8 mouse cellular contexts compared by ENCODE assay signal in genomic region chr10:57485908-57486541, GRCm38 (mm10). TPM values are rescaled to one million over a fixed set of nuclear protein-coding genes. Genes with fewer than 3 reads are reported as not detected.
DNase-seq lines count a peak whose midpoint lies in the region; ATAC-seq and TF ChIP-seq lines count a peak whose summit lies in the region.

Gene Hsf2, plus strand, starts transcription at chr10:57486385.

- no peaks in the 10 kb centered on the region for H3K36me3 ChIP-seq in E14TG2a.4 (ENCODE audit: insufficient read depth, low read length)
- H3K36me3 ChIP-seq in forebrain, embryonic 12.5 days (replicated peaks), result peaks cover 5% of the 10 kb centered on the region; the same call in 1 of the 2 replicates
- no peaks in the 10 kb centered on the region for H3K36me3 ChIP-seq in heart, postnatal 0 days (replicated peaks; ENCODE audit: control insufficient read depth, insufficient read depth, low read length)
- H3K36me3 ChIP-seq in liver, embryonic 16.5 days (ENCODE audit: control insufficient read depth, insufficient read depth), result no peaks in the 10 kb centered on the region
- H3K36me3 ChIP-seq in neural tube, embryonic 13.5 days, result no peaks in the 10 kb centered on the region
- H3K36me3 ChIP-seq in testis, adult 2 months (ENCODE audit: control insufficient read depth, insufficient read depth, low read length), result no peaks in the 10 kb centered on the region

- no peak for TF ChIP-seq EP300 in heart, postnatal 0 days (IDR thresholded peaks at IDR 0.05; ENCODE audit: low read depth)

- WGBS in forebrain, embryonic 12.5 days, result under 1% methylated on average over 52 of the region's 52 CpGs
- 1% methylated on average over 44 of the region's 52 CpGs for WGBS in heart, postnatal 0 days
- 1% methylated on average over 37 of the region's 52 CpGs for WGBS in liver, embryonic 16.5 days (ENCODE audit: insufficient replicate concordance)
- WGBS in neural tube, embryonic 13.5 days, result 1% methylated on average over 52 of the region's 52 CpGs

- peaks cover 48% of the 10 kb centered on the region for H3K4me1 ChIP-seq in E14TG2a.4 (replicated peaks; ENCODE audit: low read depth, low read length)
- peaks cover 18% of the 10 kb centered on the region for H3K4me1 ChIP-seq in forebrain, embryonic 12.5 days
- peaks cover 13% of the 10 kb centered on the region; the same call in 1 of the 2 replicates for H3K4me1 ChIP-seq in heart, postnatal 0 days (ENCODE audit: control insufficient read depth, insufficient read depth)
- peaks cover 2% of the 10 kb centered on the region for H3K4me1 ChIP-seq in liver, embryonic 16.5 days (ENCODE audit: control insufficient read depth, low read depth, low read length)
- H3K4me1 ChIP-seq in neural tube, embryonic 13.5 days (replicated peaks), result peaks cover 30% of the 10 kb centered on the region
- peaks cover 2% of the 10 kb centered on the region; the same call in 1 of the 2 replicates for H3K4me1 ChIP-seq in testis, adult 2 months (ENCODE audit: control insufficient read depth, insufficient read depth, low read length)

- H3K4me3 ChIP-seq in E14TG2a.4 (replicated peaks; ENCODE audit: low read length), result peak within 1 kb of the TSS; percentile 93
- peak within 1 kb of the TSS; percentile 96 for H3K4me3 ChIP-seq in forebrain, embryonic 12.5 days (replicated peaks)
- H3K4me3 ChIP-seq in heart, postnatal 0 days (ENCODE audit: low read depth, low read length), result peak within 1 kb of the TSS; percentile 99
- peak within 1 kb of the TSS; percentile 81 for H3K4me3 ChIP-seq in liver, embryonic 16.5 days (ENCODE audit: low read depth, low read length)
- peak within 1 kb of the TSS; percentile 88 for H3K4me3 ChIP-seq in neural tube, embryonic 13.5 days
- peak within 1 kb of the TSS; percentile 69 for H3K4me3 ChIP-seq in testis, adult 2 months (ENCODE audit: control insufficient read depth, low read depth, low read length)

- ATAC-seq in forebrain, embryonic 12.5 days (ENCODE audit: low FRiP score), result peak; percentile 99
- ATAC-seq in heart, postnatal 0 days (ENCODE audit: insufficient read depth, low read depth), result peak; percentile 100
- ATAC-seq in liver, embryonic 16.5 days (ENCODE audit: low read depth), result peak; percentile 99
- ATAC-seq in neural tube, embryonic 13.5 days (ENCODE audit: low read depth), result peak; percentile 100

- no peak for TF ChIP-seq CTCF in E14TG2a.4 (conservative IDR thresholded peaks at IDR 0.05; ENCODE audit: low read length)
- TF ChIP-seq CTCF in heart, postnatal 0 days (IDR thresholded peaks at IDR 0.05; ENCODE audit: low read depth), result no peak
- no peak for TF ChIP-seq CTCF in testis, adult 2 months (IDR thresholded peaks at IDR 0.05; ENCODE audit: control insufficient read depth, insufficient read depth, insufficient replicate concordance, low read depth, low read length)

- peak within 1 kb of the TSS; percentile 56 for H3K4me2 ChIP-seq in forebrain, embryonic 12.5 days
- H3K4me2 ChIP-seq in heart, postnatal 0 days (ENCODE audit: low read depth, low read length), result peak within 1 kb of the TSS; percentile 77
- H3K4me2 ChIP-seq in liver, embryonic 16.5 days (ENCODE audit: low read depth, low read length), result peak within 1 kb of the TSS; percentile 94
- H3K4me2 ChIP-seq in neural tube, embryonic 13.5 days, result peak within 1 kb of the TSS; percentile 77

- no peaks in the 10 kb centered on the region for H3K9me3 ChIP-seq in E14TG2a.4 (ENCODE audit: low read length)
- H3K9me3 ChIP-seq in forebrain, embryonic 12.5 days, result no peaks in the 10 kb centered on the region
- H3K9me3 ChIP-seq in heart, postnatal 0 days (replicated peaks; ENCODE audit: control insufficient read depth, low read length), result no peaks in the 10 kb centered on the region
- no peaks in the 10 kb centered on the region for H3K9me3 ChIP-seq in liver, embryonic 16.5 days (replicated peaks; ENCODE audit: control insufficient read depth, low read length)
- H3K9me3 ChIP-seq in neural tube, embryonic 13.5 days, result no peaks in the 10 kb centered on the region

- TF ChIP-seq POLR2A in testis, adult 2 months (IDR thresholded peaks at IDR 0.05; ENCODE audit: control insufficient read depth, low read depth, low read length), result peak; percentile 48; the same call in 1 of the 2 replicates

- H3K9ac ChIP-seq in forebrain, embryonic 12.5 days, result peak within 1 kb of the TSS; percentile 98
- peak within 1 kb of the TSS; percentile 98 for H3K9ac ChIP-seq in heart, postnatal 0 days (replicated peaks; ENCODE audit: low read depth, low read length)
- peak within 1 kb of the TSS; percentile 80 for H3K9ac ChIP-seq in liver, embryonic 16.5 days (ENCODE audit: low read depth, low read length)
- peak within 1 kb of the TSS; percentile 98 for H3K9ac ChIP-seq in neural tube, embryonic 13.5 days

- peak; percentile 83 for DNase-seq in c-Kit-positive CD71-positive TER-119-positive erythroid progenitor cells, embryonic 14.5 days (ENCODE audit: low spot score)
- peak; percentile 96 for DNase-seq in heart, postnatal 0 days (ENCODE audit: low spot score)
- DNase-seq in kidney, postnatal 4 days, result peak; percentile 96 to 98

- no peaks in the 10 kb centered on the region for H3K27me3 ChIP-seq in E14TG2a.4 (ENCODE audit: insufficient read depth, low read length)
- H3K27me3 ChIP-seq in forebrain, embryonic 12.5 days, result 0 out of 2 replicates have a peak, but pooled peaks cover 4% of the 10 kb centered on the region
- H3K27me3 ChIP-seq in heart, postnatal 0 days (ENCODE audit: control insufficient read depth, insufficient read depth, low read length), result no peaks in the 10 kb centered on the region
- H3K27me3 ChIP-seq in liver, embryonic 16.5 days (ENCODE audit: control insufficient read depth, insufficient read depth, low read depth, low read length), result no peaks in the 10 kb centered on the region
- H3K27me3 ChIP-seq in neural tube, embryonic 13.5 days, result no peaks in the 10 kb centered on the region
- no peaks in the 10 kb centered on the region for H3K27me3 ChIP-seq in testis, adult 2 months (ENCODE audit: control insufficient read depth, insufficient read depth, low read length)

- H3K27ac ChIP-seq in forebrain, embryonic 12.5 days, result peak within 1 kb of the TSS; percentile 99
- peak within 1 kb of the TSS; percentile 94 for H3K27ac ChIP-seq in heart, postnatal 0 days (ENCODE audit: low read depth)
- H3K27ac ChIP-seq in liver, embryonic 16.5 days (ENCODE audit: low read length), result peak within 1 kb of the TSS; percentile 82
- peak within 1 kb of the TSS; percentile 99 for H3K27ac ChIP-seq in neural tube, embryonic 13.5 days (replicated peaks)
- peak within 1 kb of the TSS; percentile 43 for H3K27ac ChIP-seq in testis, adult 2 months (ENCODE audit: control insufficient read depth, insufficient read depth, low read depth, low read length)

RNA-seq across cellular contexts. Expression of gene Hsf2, which starts in this region (rescaled TPM):
- 64.1 and 77.3 TPM in 2 replicates for polyA plus RNA-seq in forebrain, embryonic 12.5 days (2016; fragmentation: Nextera tagmentation; extraction: Ambion mirVana)
- 22.3 and 31.2 TPM in 2 replicates for total RNA-seq in heart, postnatal 0 days (2014; rRNA removed; ENCODE audit: low replicate concordance)
- 24.7 and 25.5 TPM in 2 replicates for polyA plus RNA-seq in heart, postnatal 0 days (2015; fragmentation: Nextera tagmentation; extraction: Ambion mirVana)
- polyA plus RNA-seq in liver, embryonic 16.5 days (2015; fragmentation: Nextera tagmentation; extraction: Ambion mirVana), result 10.6 and 10.7 TPM in 2 replicates
- 56.8 and 63.9 TPM in 2 replicates for polyA plus RNA-seq in neural tube, embryonic 13.5 days (2015; fragmentation: Nextera tagmentation; extraction: Ambion mirVana)
- 14.3 and 16.4 TPM in 2 replicates for polyA plus RNA-seq in testis, adult 2 months (2012; rRNA removed)

Comparison
In these comparisons a context has a peak if more than half of its experiments do, and no peak if none do; other contexts are left out.
1. Peak in every context shown above with its lines: DNase-seq, ATAC-seq, H3K4me3 ChIP-seq and H3K27ac ChIP-seq.
2. H3K27ac ChIP-seq: peak in every context shown above with its lines; median percentile 99 in forebrain, embryonic 12.5 days; 99 in neural tube, embryonic 13.5 days; 94 in heart, postnatal 0 days; 82 in liver, embryonic 16.5 days; 43 in testis, adult 2 months.